Mouse (Mus musculus) left cerebral cortex, postnatal 36 days (tissue): ENCODE results near the gene Meis2. TPM values are rescaled to one million over a fixed set of nuclear protein-coding genes. Genes with fewer than 3 reads are reported as not detected.

Experiments used
- DNase-seq, 2 experiments: peaks; one replicate each; pipeline ENCODE4 v3.0.0; 2021 to 2022; ENCODE audit warnings: low spot score in 2 of 2, mixed read lengths in 1 of 2
- intact Hi-C: fragments of 180-260 bp; cut with DNase I; formaldehyde crosslinking; loops from one replicate; pipeline ENCODE4 v1.15.1; 2025
- total RNA-seq, 2 experiments: library from RNA; stranded (reverse); gene quantifications; 2 replicates each; pipeline ENCODE4 v1.2.3; 2021

Gene Meis2
- total RNA-seq, 2 experiments from 2014 or later, result 100 to 123 TPM

GRCm38 (mm10) chr2:115971296-115971805 lies 94.3 kb downstream of the Meis2 start:
- intact Hi-C loops, result no loop called here
- no peak for DNase-seq

GRCm38 (mm10) chr2:115970091-115970820 lies 95.4 kb downstream of the Meis2 start:
- intact Hi-C loops, result no loop called here
- DNase-seq, result no peak

DNA sequence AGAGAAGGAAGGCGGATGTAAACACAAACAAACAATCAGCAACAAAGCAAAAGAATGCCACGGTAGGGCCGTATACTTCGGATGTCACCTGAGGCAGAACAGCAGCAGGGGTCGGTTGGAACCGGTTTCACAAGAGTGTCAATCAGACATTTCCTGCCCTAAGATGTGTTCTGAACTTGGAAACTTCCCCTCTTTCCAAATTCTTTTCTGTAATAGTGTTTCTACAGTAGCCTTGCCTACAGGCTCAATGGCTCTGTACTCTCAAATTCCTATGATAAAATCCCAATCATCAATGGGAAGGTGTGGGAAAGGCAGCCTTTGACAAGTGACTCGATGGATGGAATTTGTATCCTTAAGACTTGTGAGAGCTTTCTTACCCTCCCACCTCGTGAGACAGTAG lies 96.4 kb downstream of the Meis2 start:
- intact Hi-C loops, result no loop called here
- no peak for DNase-seq

GRCm38 (mm10) chr2:115964911-115965310 lies 100.7 kb downstream of the Meis2 start:
- intact Hi-C loops, result loop anchor here (5.0 kb wide), 1 partner anchor 102 kb away; the partner anchor contains the start of gene Meis2

DNA sequence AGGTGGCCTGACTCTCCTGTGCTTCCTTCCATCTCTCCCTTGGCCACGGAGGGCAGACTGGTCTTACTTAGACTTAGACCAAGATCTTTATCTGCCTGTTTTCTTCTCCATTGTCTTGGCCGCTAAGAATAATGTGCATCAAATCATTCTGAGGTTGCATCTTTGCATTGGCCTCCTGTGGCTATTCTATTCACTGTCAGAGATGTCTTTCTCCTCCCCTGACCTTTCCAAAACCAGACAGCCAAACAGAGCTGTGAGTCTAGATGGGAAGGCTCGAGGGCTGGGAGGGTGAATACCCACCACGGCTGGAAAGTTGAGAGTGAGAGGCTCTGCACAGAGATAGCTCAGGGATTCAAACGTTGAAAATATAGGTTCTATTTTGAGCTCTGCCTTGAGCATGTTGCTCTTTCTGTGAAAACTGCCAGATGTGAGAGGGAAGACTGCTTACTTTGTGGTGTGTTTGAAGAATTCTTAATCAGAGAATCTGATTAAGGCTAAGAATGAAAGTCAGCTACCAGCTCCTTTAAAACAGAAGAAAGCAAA lies 102.3 kb downstream of the Meis2 start:
- intact Hi-C loops, result loop anchor here (5.0 kb wide), 1 partner anchor 104 kb away; the partner anchor contains the start of gene Meis2
- no peak for DNase-seq

More at GRCm38 (mm10) chr2:115964911-115965310, 100.7 kb downstream of the Meis2 start:
- no peak for DNase-seq

- no peak for DNase-seq
- intact Hi-C loops, result loop anchor here (5.0 kb wide), 1 partner anchor 105 kb away; the partner anchor contains the start of gene Meis2
These were observed 102.9 kb downstream of the Meis2 start for GRCm38 (mm10) chr2:115962728-115963127.

DNA sequence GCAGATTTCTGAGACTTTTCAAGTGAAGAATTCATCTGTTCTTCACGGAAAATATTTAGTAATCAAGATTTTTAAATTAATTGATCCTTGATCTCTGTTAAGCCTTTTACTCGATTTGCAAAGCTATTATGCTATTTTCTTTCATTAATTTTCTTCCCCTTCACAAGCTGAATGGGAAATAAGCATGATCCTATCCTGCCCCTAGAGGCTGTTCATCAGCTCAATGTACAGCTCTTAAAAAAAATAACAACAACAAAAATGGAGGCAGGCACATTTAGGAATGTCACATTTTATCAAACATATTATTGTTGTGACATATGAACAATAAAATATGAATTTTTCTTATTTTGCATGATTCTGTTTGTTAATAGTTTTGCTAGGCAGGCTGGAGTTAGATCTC lies 103.5 kb downstream of the Meis2 start:
- DNase-seq, result no peak

GRCm38 (mm10) chr2:115960615-115961014 lies 105.0 kb downstream of the Meis2 start:
- intact Hi-C loops, result loop anchor here (5.0 kb wide), 1 partner anchor 107 kb away; the partner anchor contains the start of gene Meis2
- DNase-seq, result no peak

More for the DNA sequence above, 103.5 kb downstream of the Meis2 start:
- intact Hi-C loops, result loop anchor here (5.0 kb wide), 1 partner anchor 105 kb away; the partner anchor contains the start of gene Meis2

DNA sequence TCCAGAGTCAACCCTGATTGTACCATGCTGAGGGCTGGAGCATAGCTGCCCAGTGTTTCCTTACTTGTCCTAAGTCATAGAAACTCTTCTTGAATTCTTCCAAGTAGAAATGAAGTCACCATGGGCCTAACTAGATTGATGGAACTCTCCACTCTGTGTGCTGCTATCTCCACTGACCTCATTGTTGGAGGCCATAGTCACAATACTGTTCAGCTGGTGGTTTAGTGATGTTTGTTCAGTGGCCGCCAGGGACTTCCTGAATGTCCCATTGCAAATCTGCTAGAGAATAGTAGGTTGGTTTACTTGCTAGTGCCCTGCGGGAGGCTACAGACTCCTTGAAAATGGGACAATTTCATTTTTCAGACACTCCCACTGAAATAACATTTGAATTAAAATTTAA lies 108.9 kb downstream of the Meis2 start:
- DNase-seq, result no peak
- intact Hi-C loops, result no loop called here

GRCm38 (mm10) chr2:115950645-115951044 lies 115.0 kb downstream of the Meis2 start:
- intact Hi-C loops, result no loop called here
- DNase-seq, result no peak

GRCm38 (mm10) chr2:115948630-115949426 lies 116.8 kb downstream of the Meis2 start:
- intact Hi-C loops, result no loop called here
- DNase-seq, result no peak

DNA sequence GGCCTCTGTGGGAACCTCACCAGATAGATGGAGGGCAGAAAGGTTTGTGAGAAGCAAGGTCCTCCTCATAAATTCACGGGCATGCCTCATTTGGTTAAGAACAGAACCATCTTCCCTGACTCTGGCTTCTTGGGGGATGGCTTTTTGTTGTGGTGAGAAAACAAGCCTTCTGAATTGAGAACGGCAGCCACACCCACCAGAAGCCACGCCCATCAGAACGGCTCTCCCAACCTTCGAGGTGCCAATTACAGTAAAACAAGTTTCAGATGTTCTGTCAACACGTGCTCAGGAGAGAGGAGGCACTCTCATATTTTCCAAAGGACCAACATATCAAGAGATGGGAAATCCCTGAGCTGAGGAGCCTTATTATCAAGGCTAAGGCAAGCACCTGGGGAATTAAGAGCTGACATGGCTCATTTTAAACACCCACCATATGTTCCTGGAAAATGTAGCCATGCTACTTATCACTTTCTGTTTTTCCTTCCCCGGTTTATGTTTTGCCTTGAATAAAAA lies 117.9 kb downstream of the Meis2 start:
- DNase-seq, result no peak
- intact Hi-C loops, result no loop called here

- DNase-seq, result no peak
- intact Hi-C loops, result no loop called here
These were observed 122.6 kb downstream of the Meis2 start for GRCm38 (mm10) chr2:115943044-115943443.

- no peak for DNase-seq
These were observed 125.8 kb downstream of the Meis2 start for GRCm38 (mm10) chr2:115939849-115940248.

GRCm38 (mm10) chr2:115938926-115939563 lies 126.6 kb downstream of the Meis2 start:
- intact Hi-C loops, result no loop called here
- DNase-seq, result peak in 1 of 2 experiments; percentile 34

More at GRCm38 (mm10) chr2:115939849-115940248, 125.8 kb downstream of the Meis2 start:
- intact Hi-C loops, result no loop called here

DNA sequence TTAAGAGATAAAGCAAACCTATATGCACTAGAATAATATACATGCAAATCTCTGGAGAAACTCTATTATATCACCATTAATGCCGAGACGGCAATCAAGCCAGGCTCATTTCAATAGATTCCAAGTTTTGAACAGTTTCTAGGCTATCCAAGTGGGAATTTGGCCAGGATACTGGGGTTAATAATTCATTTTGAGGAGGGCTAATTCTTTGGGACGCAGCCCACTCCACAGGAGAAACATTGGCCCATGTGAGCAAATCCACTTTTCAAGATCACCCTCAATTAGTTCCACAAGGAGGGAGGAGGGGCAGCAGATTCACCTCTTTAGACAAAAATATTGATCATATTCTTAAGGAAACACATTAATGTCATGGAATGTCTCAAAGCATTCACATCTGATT lies 127.3 kb downstream of the Meis2 start:
- intact Hi-C loops, result no loop called here

GRCm38 (mm10) chr2:115937896-115938295 lies 127.7 kb downstream of the Meis2 start:
- intact Hi-C loops, result no loop called here
- no peak for DNase-seq

More for the DNA sequence above, 127.3 kb downstream of the Meis2 start:
- DNase-seq, result no peak

- intact Hi-C loops, result no loop called here
- no peak for DNase-seq
These were observed 128.9 kb downstream of the Meis2 start for GRCm38 (mm10) chr2:115936786-115937185.

DNA sequence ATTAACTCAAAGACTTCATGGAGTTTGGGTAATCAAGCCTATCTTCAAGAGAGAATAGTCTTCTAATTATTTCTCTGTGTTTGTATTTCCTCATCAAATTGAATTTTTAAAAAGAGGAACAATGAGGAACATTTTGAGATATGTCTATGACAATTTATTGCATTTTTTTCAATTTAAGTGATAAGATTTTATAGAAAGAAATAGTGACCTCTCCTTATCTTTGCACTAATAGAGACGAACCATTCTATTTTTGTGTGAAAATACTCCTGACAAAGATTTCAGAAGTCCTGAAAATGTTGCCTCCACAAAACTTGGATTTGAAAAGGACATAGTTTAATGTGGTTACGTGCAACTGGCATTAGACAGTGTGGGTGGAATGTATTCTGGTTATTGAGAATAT lies 131.3 kb downstream of the Meis2 start:
- intact Hi-C loops, result no loop called here
- no peak for DNase-seq
